Mouse (Mus musculus) urinary bladder, adult 18-20 months (tissue): Measurements from ENCODE around the gene Ccdc155.
"Not testable (repeated sequence)": the region's sequence is repeated elsewhere in the genome, so short reads cannot be mapped to it uniquely, and the experiment has no call there.

Source experiments
- DNase-seq, 2 experiments: peaks; one replicate each; pipeline ENCODE4 v3.0.0; 2022; ENCODE audit warnings: low spot score in 2 of 2, mixed read lengths in 2 of 2

Ccdc155 gene

GRCm38 (mm10) chr7:45163735-45164490 is 40.8 kb downstream of the Ccdc155 start, which contains the start of gene Slc17a7:
Gene Slc17a7 (plus strand): TSS chr7:45163949.
- peak in 1 of 2 experiments; percentile 25 for DNase-seq

GRCm38 (mm10) chr7:45162996-45163615 is 41.6 kb downstream of the Ccdc155 start:
- DNase-seq, result no peak

- DNase-seq, result no peak
These were observed 42.1 kb downstream of the Ccdc155 start for GRCm38 (mm10) chr7:45162551-45162950.

- peak; percentile 80 to 96 for DNase-seq
These were observed 42.8 kb downstream of the Ccdc155 start for GRCm38 (mm10) chr7:45161612-45162473.

- no peak for DNase-seq
These were observed 43.8 kb downstream of the Ccdc155 start for GRCm38 (mm10) chr7:45160866-45161265.

GRCm38 (mm10) chr7:45160316-45160800 is 44.3 kb downstream of the Ccdc155 start:
- no peak for DNase-seq

GRCm38 (mm10) chr7:45158991-45159390 is 45.7 kb downstream of the Ccdc155 start:
- no peak for DNase-seq

GRCm38 (mm10) chr7:45157459-45157858 is 47.2 kb downstream of the Ccdc155 start:
- no peak for DNase-seq

GRCm38 (mm10) chr7:45156206-45156605 is 48.5 kb downstream of the Ccdc155 start:
- DNase-seq, result no peak

- DNase-seq, result no peak
These were observed 49.1 kb downstream of the Ccdc155 start for GRCm38 (mm10) chr7:45155590-45155989.

- peak in 1 of 2 experiments; percentile 41 for DNase-seq
These were observed 49.6 kb downstream of the Ccdc155 start for GRCm38 (mm10) chr7:45154993-45155514.

- peak; percentile 94 to 95 for DNase-seq
These were observed 50.3 kb downstream of the Ccdc155 start, which contains the start of the genes Pih1d1 and Aldh16a1 for GRCm38 (mm10) chr7:45154096-45154992. Gene Pih1d1 (plus strand): TSS chr7:45154303. Gene Aldh16a1 (minus strand): TSS chr7:45154584.

- DNase-seq, result no peak
These were observed 51.1 kb downstream of the Ccdc155 start for GRCm38 (mm10) chr7:45153586-45153985.

- DNase-seq, result not testable (repeated sequence)
These were observed 51.6 kb downstream of the Ccdc155 start for GRCm38 (mm10) chr7:45153052-45153451.

- DNase-seq, result peak in 1 of 2 experiments; percentile 37
These were observed 53.4 kb downstream of the Ccdc155 start for GRCm38 (mm10) chr7:45151303-45151702.

- DNase-seq, result no peak
These were observed 54.4 kb downstream of the Ccdc155 start for GRCm38 (mm10) chr7:45150321-45150720.

GRCm38 (mm10) chr7:45149545-45149944 is 55.1 kb downstream of the Ccdc155 start:
- DNase-seq, result no peak

- DNase-seq, result no peak
These were observed 56.1 kb downstream of the Ccdc155 start for GRCm38 (mm10) chr7:45148534-45149098.

- DNase-seq, result no peak
These were observed 56.8 kb downstream of the Ccdc155 start for GRCm38 (mm10) chr7:45147899-45148298.

GRCm38 (mm10) chr7:45147267-45147666 is 57.4 kb downstream of the Ccdc155 start:
- no peak for DNase-seq
